Mouse (Mus musculus) embryonic fibroblast, embryonic 13.5 days (primary cell): Measurements from ENCODE around the gene Cables2.
A peak's percentile ranks its signal among the peaks of the same experiment; 100 is the strongest.
"Not testable (repeated sequence)": the region's sequence is repeated elsewhere in the genome, so short reads cannot be mapped to it uniquely, and the experiment has no call there.

Source experiments
- CTCF ChIP-seq: IDR thresholded peaks from 2 replicates; pipeline ENCODE4 v1.5.1; 2011; ENCODE audit warnings: mild to moderate bottlenecking, control low read depth, low read length, moderate library complexity, borderline replicate concordance; ENCODE audit not compliant: insufficient read depth
- POLR2A ChIP-seq: IDR thresholded peaks from 2 replicates; pipeline ENCODE4 v1.6.1; 2011; ENCODE audit warnings: low read depth, mild to moderate bottlenecking, control low read depth, low read length, moderate library complexity

DNA sequence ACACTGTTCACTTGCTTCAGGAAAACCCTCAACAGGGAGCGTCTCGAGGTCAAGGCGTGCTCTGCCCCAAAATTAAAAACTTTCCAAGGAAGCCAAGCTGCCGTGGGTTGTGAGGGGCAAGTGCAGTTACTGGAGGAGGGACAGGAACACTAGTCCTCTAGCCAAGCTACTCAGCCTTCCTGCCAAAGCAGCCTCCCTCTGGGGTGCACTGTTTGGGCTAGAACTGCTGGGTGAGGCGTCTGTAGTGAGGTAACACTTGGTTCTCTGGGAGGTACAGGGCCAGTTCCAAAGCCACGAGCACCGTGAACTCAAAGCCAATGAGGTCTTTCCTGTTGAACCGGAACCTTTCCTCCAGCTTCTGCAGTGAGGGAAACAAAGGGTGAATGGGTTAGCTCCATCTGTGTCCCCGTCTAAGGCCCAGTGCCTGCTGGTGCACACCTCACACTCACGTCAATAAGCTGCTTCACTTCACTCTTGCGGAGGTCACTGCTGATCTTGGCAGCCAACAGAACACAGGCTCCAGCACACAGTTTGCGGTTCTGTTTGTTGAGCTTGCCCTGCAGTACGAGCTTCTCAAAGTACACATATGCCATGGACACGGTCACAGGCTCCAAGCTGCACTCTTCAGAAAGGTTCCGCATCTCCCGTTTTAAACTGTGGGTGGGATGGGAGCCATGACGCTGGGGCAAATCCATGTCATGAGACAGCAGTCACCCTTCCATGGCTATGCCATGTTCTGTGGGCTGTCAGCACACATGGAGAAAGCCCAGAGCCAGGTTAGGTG, 13.3 kb downstream of the Cables2 start:
- 0 out of 2 replicates have a peak, but pooled peaks have one; percentile 6 for TF ChIP-seq POLR2A
- TF ChIP-seq CTCF, result not testable (repeated sequence)
